Mouse (Mus musculus): ENCODE results near the gene Olfr617. TPM values are rescaled to one million over a fixed set of nuclear protein-coding genes. Genes with fewer than 3 reads are reported as not detected.
"Not testable (repeated sequence)": the region's sequence is repeated elsewhere in the genome, so short reads cannot be mapped to it uniquely, and the experiment has no call there.

Gene Olfr617
- not detected in 2 replicates for total RNA-seq (2014; rRNA removed)
- not detected in 2 replicates for polyA plus RNA-seq (2012; rRNA removed)

DNA sequence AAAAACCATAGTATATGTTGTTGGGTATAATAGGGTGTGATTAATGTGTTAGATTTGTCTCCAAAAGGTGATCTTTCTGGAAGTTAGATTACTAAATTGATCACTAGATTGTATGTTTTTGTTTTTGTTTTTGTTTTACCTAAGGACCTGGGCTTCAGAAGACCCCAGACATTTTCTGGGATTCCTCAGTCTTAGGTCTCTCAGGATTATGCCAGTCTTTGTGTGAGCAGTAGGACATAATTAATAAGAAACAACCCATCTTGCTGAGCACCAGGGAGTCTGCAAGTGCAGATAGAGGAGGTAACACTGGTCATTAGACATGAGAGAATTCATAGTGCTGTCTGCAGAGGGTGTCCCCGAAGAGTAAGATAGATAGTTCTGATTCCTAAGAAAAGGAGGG is at the start of gene Olfr617:
Gene Olfr617 (plus strand): TSS at position 301 of the 400 bp plus-strand sequence.
- Histone ChIP-seq H3K27me3 (ENCODE audit: control insufficient read depth, insufficient read depth, low read length) (no peaks in the 10 kb centered on the region), H3K4me1 (ENCODE audit: control insufficient read depth, insufficient read depth, low read length) (no peaks in the 10 kb centered on the region), H3K79me2 (ENCODE audit: control insufficient read depth, insufficient read depth, low read length) (no peaks in the 10 kb centered on the region), H3K27ac (replicated peaks; ENCODE audit: insufficient read depth, low read depth, low read length) (no peak within 1 kb of the TSS), H3K9ac (ENCODE audit: low read depth, low read length) (no peak within 1 kb of the TSS), H3K4me3 (ENCODE audit: insufficient read depth, low read depth, low read length) (no peak within 1 kb of the TSS), H3K36me3 (ENCODE audit: control insufficient read depth, insufficient read depth, low read length) (no peaks in the 10 kb centered on the region)
- no peak for TF ChIP-seq CTCF (IDR thresholded peaks at IDR 0.05; ENCODE audit: low read depth, low read length)
- WGBS, result 78% methylated on average over 1 of the region's 1 CpGs
- no peak for DNase-seq (ENCODE audit: extremely low read depth, low read depth, low spot score)

DNA sequence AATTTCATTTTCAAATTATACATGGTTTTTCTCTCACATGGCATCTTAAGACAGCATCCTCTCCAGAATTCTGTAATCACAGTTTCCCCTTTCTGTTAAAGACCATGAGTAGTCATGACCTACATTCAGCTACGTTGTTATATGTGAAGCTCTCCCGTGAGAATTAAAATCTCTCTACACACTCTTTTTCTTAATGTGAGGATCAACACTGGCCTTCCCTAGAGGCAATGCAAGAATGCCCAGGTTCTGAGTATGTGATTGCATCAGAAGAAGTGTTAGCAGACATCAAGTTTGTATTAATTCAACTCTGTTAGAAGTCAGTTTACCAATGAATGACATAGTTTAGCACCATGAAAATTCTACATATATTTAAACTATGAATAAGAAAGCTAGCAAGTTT is 30.2 kb upstream of the Olfr617 start, which contains the start of gene Olfr612:
Gene Olfr612 (minus strand): TSS at position 101 of the 400 bp plus-strand sequence.
- DNase-seq (ENCODE audit: extremely low read depth, low read depth, low spot score); H3K27ac ChIP-seq (replicated peaks; ENCODE audit: insufficient read depth, low read depth, low read length); H3K79me2 ChIP-seq (ENCODE audit: control insufficient read depth, insufficient read depth, low read length); H3K27me3 ChIP-seq (ENCODE audit: control insufficient read depth, insufficient read depth, low read length); H3K4me3 ChIP-seq (ENCODE audit: insufficient read depth, low read depth, low read length); H3K9ac ChIP-seq (ENCODE audit: low read depth, low read length); H3K36me3 ChIP-seq (ENCODE audit: control insufficient read depth, insufficient read depth, low read length); H3K4me1 ChIP-seq (ENCODE audit: control insufficient read depth, insufficient read depth, low read length): not testable (repeated sequence)
- 75% methylated on average over 2 of the region's 2 CpGs for WGBS

DNA sequence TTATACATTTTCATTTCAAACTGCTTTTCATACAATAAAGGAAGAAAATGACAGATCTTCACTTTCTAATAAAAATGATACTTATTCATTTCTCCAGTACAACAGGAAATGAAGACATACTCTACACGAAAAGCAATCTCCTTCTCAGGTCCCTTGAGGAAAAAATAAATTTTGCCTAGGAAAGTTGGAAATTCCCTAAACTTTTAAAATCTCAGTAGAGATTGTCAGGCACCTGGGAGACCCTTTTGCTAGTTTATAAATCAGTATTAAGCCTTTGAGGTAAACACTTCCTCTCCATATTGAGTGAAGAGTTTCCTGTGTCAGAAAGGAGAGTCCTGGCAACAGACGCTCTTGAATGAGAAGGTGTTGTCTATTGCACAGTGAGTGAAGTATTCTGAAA is 25.1 kb upstream of the Olfr617 start, which contains the start of gene Olfr613:
Gene Olfr613 (plus strand): TSS at position 301 of the 400 bp plus-strand sequence.
- 78% methylated on average over 2 of the region's 2 CpGs for WGBS
- Histone ChIP-seq H3K4me3 (ENCODE audit: insufficient read depth, low read depth, low read length) (no peak within 1 kb of the TSS), H3K27ac (replicated peaks; ENCODE audit: insufficient read depth, low read depth, low read length) (no peak within 1 kb of the TSS), H3K27me3 (ENCODE audit: control insufficient read depth, insufficient read depth, low read length) (no peaks in the 10 kb centered on the region), H3K9ac (ENCODE audit: low read depth, low read length) (no peak within 1 kb of the TSS), H3K36me3 (ENCODE audit: control insufficient read depth, insufficient read depth, low read length) (no peaks in the 10 kb centered on the region), H3K4me1 (ENCODE audit: control insufficient read depth, insufficient read depth, low read length) (no peaks in the 10 kb centered on the region), H3K79me2 (ENCODE audit: control insufficient read depth, insufficient read depth, low read length) (no peaks in the 10 kb centered on the region)
- TF ChIP-seq CTCF (IDR thresholded peaks at IDR 0.05; ENCODE audit: low read depth, low read length), result no peak
- no peak for TF ChIP-seq POLR2A (IDR thresholded peaks at IDR 0.05; ENCODE audit: extremely low read depth, insufficient read depth, low read length)
- no peak for DNase-seq (ENCODE audit: extremely low read depth, low read depth, low spot score)

DNA sequence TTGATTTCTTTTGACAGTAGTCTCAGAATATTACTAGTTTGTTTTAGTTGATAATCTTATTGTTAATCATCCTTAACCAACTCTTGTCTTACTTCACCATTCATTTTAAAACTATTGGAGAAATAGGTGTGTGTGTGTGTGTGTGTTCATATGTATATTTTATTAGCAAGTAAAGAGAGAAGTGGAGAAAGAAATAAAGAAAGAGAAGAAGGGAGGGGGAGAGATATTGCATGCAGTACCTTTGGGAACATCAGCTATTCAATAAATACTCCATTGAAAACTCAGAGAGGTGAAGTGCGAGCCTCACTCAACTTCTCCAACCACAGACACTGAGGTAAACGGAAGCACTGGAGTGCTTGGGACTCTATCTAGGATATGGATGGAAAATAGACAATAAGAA is 17.1 kb upstream of the Olfr617 start, which contains the start of gene Olfr615:
Gene Olfr615 (plus strand): TSS at position 301 of the 400 bp plus-strand sequence.
- H3K27ac ChIP-seq (replicated peaks; ENCODE audit: insufficient read depth, low read depth, low read length), result no peak within 1 kb of the TSS
- no peak within 1 kb of the TSS for H3K9ac ChIP-seq (ENCODE audit: low read depth, low read length)
- no peaks in the 10 kb centered on the region for H3K36me3 ChIP-seq (ENCODE audit: control insufficient read depth, insufficient read depth, low read length)
- 74% methylated on average over 2 of the region's 2 CpGs for WGBS
- H3K4me3 ChIP-seq (ENCODE audit: insufficient read depth, low read depth, low read length), result no peak within 1 kb of the TSS
- no peaks in the 10 kb centered on the region for H3K4me1 ChIP-seq (ENCODE audit: control insufficient read depth, insufficient read depth, low read length)
- H3K79me2 ChIP-seq (ENCODE audit: control insufficient read depth, insufficient read depth, low read length), result no peaks in the 10 kb centered on the region
- no peaks in the 10 kb centered on the region for H3K27me3 ChIP-seq (ENCODE audit: control insufficient read depth, insufficient read depth, low read length)
- DNase-seq (ENCODE audit: extremely low read depth, low read depth, low spot score), result no peak
- no peak for TF ChIP-seq POLR2A (IDR thresholded peaks at IDR 0.05; ENCODE audit: extremely low read depth, insufficient read depth, low read length)
- no peak for TF ChIP-seq CTCF (IDR thresholded peaks at IDR 0.05; ENCODE audit: low read depth, low read length)

DNA sequence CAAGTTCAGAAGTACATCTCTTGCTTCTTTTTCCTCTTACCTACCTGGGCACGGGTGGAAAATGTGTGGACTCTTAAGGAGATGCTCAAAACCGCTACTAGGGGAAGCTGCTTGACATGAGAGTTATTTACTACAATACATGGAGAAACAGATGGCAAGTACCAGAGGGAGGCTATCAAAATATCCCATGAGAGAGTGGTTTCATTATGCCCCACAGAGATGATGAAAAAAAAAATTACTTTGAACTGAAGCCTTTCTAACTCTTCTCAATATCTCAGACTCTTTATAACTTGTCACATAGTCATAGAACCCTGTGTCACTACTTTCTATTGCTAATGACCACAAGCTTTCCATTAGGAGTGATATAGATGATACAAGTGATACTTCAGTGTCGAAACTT is 3.8 kb upstream of the Olfr617 start, which contains the start of gene Olfr616:
Gene Olfr616 (minus strand): TSS at position 101 of the 400 bp plus-strand sequence.
- H3K27ac ChIP-seq (replicated peaks; ENCODE audit: insufficient read depth, low read depth, low read length), result no peak within 1 kb of the TSS
- no peaks in the 10 kb centered on the region for H3K4me1 ChIP-seq (ENCODE audit: control insufficient read depth, insufficient read depth, low read length)
- no peaks in the 10 kb centered on the region for H3K27me3 ChIP-seq (ENCODE audit: control insufficient read depth, insufficient read depth, low read length)
- TF ChIP-seq POLR2A (IDR thresholded peaks at IDR 0.05; ENCODE audit: extremely low read depth, insufficient read depth, low read length), result no peak
- TF ChIP-seq CTCF (IDR thresholded peaks at IDR 0.05; ENCODE audit: low read depth, low read length), result no peak
- H3K9ac ChIP-seq (ENCODE audit: low read depth, low read length), result no peak within 1 kb of the TSS
- no peak for DNase-seq (ENCODE audit: extremely low read depth, low read depth, low spot score)
- H3K79me2 ChIP-seq (ENCODE audit: control insufficient read depth, insufficient read depth, low read length), result no peaks in the 10 kb centered on the region
- no peak within 1 kb of the TSS for H3K4me3 ChIP-seq (ENCODE audit: insufficient read depth, low read depth, low read length)
- WGBS, result 69% methylated on average over 3 of the region's 3 CpGs
- no peaks in the 10 kb centered on the region for H3K36me3 ChIP-seq (ENCODE audit: control insufficient read depth, insufficient read depth, low read length)

DNA sequence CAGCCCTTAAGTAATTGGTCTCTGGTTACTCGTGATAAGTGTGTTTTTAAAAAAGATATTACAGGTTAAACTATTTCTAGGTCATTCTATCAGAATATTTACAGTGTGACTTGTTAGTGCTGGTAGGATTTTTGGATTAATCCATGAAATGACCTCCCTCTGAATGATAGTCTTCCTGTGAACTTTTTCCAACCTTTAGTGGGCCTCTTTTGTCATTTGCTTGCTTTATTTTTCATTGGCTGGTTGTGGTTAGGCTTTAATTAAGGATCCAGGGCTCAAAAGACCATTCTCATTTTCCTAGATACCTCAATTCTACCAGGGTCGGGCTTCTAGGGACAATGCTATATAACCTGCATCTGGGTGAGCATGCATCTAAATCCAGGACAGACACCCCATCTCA is 16.9 kb downstream of the Olfr617 start, which contains the start of gene Olfr618:
Gene Olfr618 (plus strand): TSS at position 301 of the 400 bp plus-strand sequence.
- no peak for DNase-seq (ENCODE audit: extremely low read depth, low read depth, low spot score)
- Histone ChIP-seq H3K27me3 (ENCODE audit: control insufficient read depth, insufficient read depth, low read length) (no peaks in the 10 kb centered on the region), H3K79me2 (ENCODE audit: control insufficient read depth, insufficient read depth, low read length) (no peaks in the 10 kb centered on the region), H3K4me3 (ENCODE audit: insufficient read depth, low read depth, low read length) (no peak within 1 kb of the TSS), H3K4me1 (ENCODE audit: control insufficient read depth, insufficient read depth, low read length) (no peaks in the 10 kb centered on the region), H3K36me3 (ENCODE audit: control insufficient read depth, insufficient read depth, low read length) (no peaks in the 10 kb centered on the region), H3K27ac (replicated peaks; ENCODE audit: insufficient read depth, low read depth, low read length) (no peak within 1 kb of the TSS), H3K9ac (ENCODE audit: low read depth, low read length) (no peak within 1 kb of the TSS)
- WGBS, result 56% methylated on average over 2 of the region's 2 CpGs
- TF ChIP-seq POLR2A (IDR thresholded peaks at IDR 0.05; ENCODE audit: extremely low read depth, insufficient read depth, low read length), result no peak
- TF ChIP-seq CTCF (IDR thresholded peaks at IDR 0.05; ENCODE audit: low read depth, low read length), result no peak
